Mouse (Mus musculus): ENCODE measurements at regions not wholly inside any gene's neighbourhood (a gene's known extent, or its start where the extent isn't known, plus 50 kb on each side); places are given as distances from the start of the nearest gene placed in this dataset.

DNA sequence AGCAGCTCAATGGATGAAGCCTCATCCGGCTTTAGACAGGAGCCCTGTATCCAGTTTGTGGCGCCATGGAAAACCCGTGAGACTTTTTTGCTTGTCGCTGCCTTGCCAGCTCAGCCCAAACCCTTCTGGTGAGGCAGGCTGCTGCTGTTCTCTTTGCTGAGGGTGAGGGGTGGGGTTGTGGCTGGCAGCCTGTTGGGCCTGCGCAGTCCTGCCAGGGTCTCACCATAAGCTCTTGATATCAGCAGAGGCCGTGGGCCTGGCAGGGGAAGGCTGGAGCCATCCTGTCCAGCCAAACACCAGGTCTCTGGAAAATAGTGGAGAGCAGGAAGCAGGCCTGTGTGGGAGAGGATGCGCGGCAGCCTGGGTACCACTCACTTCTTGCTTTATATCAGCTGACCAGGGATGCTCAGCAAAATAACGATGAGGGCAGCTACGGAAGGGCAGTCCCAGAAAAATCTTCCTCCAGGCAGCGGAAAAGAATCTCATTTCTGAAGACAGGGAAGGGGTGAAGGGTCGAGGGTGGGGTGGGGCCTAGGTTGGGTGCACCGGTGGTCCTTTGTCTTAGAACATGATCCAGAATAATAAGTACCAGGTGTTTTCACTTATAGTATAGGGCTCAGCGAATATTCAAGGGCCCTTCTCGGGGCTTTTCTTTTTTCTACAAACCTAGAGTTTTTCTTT is 73.4 kb upstream of the Medag start:
- DNase-seq = no peak

- no peak for DNase-seq
These were observed 72.9 kb upstream of the Medag start for GRCm38 (mm10) chr5:149338697-149339078.

DNA sequence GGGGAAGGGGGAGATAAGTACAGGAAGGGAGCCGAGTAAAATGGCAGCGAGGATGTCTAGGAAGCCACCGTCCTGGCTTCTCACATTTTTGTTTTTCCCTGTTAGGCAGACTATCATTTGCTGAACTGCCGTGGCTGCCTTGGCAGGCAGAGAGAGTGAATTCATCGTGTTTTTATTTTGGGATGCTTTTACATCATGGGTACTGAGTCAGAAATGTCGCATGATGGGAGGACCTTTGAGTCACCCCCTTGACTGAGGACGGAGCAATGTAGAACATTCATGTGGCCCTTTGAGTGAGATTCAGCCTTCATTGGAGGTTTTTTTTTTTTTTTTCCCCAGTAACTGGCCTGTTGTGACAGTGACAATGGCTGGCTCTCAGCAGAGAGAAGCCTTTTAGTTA is 71.2 kb upstream of the Medag start:
- no peak for DNase-seq

DNA sequence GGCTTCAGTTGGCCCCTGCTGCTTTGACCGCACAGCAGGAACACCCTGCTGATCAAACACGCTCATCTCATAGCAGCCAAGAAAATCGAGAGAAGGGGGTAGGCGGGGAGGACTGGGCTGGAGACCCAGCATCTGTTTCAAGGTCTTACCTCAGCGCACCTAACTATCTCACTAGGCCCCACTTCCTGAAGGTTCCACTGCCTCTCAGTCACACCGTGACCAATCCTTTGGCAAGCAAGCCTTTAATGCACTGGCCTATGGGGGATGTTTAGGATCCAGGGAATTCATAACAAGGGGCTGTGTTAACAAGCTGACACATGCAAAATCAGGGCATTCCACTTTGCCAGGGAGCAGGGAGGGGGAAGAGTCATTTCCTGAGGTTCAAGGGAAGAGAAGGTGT is 70.1 kb upstream of the Medag start:
- no peak for DNase-seq

DNA sequence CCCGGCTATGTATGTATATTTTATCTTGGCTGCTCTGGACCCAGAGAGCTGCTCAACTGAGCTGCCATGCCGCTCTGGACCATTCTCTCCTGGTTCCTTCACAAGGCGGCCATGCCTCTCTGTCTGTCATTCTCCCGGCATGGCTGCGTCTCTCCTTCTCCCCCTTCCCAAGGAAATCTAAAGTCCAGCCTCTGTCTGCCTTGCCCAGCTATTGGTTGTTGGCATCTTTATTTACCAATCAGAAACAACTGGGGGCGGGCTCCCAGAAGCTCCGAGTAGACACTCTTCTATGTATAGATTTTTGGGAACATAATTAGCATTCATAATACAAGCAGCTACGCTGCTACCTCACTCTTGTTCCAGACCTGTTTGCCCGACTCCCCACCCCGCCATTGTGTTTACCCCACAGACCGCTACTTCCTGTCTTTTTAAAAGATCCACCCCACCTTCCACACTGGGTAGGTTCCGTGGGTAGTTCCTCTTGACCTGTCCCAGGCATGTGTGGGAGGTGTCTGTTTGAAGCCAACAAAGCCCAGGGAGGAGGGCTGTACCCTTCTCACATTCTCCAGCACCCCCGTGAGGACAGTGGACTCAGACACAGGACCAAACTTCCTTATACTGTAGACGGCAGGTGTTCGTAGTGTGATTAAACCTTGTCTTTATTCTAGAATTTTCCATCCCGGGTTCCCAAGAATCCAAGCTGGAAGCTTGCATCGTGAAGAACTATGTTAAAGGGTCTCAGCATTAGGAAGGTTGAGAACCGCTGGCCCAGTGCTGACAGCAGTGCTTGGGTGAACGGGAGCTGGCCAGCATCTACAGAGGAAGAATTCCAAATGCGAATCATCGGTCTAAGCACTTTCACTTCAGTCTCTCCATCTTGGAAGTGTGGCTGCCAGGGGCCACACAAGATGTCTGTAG is 67.7 kb upstream of the Medag start:
- DNase-seq = no peak

DNA sequence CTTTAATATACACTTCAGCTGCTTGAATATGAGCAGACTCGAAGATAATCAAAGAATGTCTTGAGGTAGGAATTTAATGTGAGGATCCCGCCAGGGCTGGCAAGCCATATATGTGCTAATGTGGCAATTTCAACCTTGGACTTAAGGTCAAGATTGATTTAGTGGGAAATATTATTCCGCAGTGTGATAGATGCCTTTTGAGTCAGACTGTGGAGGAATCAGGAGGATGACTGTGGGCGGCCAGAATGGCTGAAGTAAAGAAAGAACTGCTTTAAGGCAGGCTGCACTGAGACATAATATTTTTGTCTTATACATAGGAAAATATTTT is 67.1 kb upstream of the Medag start:
- no peak for DNase-seq

DNA sequence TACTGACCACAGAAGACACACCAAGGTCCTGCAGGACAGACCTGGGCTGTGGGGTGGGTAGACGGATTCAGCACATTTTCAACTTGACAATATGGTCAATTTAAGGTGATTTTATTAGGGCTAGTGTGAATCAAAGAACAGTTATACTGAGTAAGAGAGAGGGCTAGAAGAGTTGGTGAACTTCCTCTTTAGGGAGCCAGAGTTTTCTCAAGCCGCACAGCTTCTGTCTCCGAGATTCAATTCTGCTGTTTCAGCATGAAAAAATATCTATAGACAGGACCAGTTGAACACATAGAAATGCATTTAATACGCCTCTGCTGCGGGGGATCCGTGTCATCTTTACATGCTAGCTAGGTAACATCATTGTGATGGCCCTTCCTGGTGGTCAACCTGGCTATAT is 66.4 kb upstream of the Medag start:
- DNase-seq = no peak

- DNase-seq = no peak
These were observed 61.9 kb upstream of the Medag start for GRCm38 (mm10) chr5:149349685-149350084.

DNA sequence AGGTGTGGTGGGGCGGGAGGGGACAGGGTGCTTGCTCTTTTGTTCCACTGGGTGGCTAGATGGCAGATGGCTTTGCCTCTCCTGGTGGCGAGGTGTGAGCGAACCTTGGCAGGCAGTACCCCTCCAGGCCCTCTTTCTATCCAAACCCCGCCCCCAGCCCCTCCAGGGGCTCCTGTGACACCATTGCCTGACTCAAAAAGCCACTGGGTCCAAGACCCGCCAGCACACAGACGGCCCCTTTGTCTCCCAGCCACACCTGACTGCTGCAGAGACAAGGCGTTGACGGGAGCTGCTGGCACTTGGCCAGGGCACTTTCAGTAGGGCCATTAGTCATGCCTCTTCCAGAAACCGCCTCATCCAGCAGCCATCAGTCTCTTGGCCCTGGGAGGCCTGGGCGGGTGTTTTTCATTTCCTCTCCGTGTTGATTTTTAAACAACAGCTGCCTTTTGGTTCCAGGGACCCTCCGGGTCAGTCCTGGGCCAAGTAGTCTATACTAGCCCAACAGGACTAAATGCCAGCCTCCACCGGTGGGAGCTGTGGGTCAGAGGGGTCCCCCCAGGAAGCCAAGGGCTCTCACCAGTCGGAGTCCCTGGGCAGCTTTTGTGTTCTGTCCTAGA is 58.4 kb upstream of the Medag start:
- peak in 1 of 2 experiments; percentile 56 for DNase-seq

- no peak for DNase-seq
These were observed 57.0 kb upstream of the Medag start for GRCm38 (mm10) chr5:149354448-149355115.

GRCm38 (mm10) chr5:149355131-149355530 is 56.4 kb upstream of the Medag start:
- DNase-seq = no peak

DNA sequence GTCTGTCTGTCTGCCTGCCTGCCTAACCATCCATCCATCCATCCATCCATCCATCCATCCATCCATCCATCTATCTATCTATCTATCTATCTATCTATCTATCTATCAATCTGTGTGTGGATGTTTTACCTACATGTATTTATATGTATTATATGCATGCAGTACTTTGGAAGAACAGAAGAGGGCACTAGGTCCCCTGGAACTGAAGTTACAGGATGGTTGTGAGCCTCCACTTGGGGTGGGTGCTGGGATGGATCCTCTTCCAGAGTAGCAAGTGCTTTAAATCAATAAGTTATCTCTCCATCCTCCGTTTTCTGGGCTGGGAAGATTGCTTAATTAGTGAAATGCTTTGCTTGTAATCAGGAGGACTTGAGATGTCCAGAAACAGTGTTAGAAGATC is 54.6 kb upstream of the Medag start:
- no peak for DNase-seq

All from kidney, postnatal 36 days (tissue).